Mouse (Mus musculus) kidney, adult 2 months (tissue): ENCODE measurements around the gene Coq10a. TPM values are rescaled to one million over a fixed set of nuclear protein-coding genes. Genes with fewer than 3 reads are reported as not detected.

Experiments used
- DNase-seq: peaks from one replicate; pipeline ENCODE4 v3.0.0; 2021
- H3K27ac ChIP-seq: fragments of 200-500 bp; 2 replicates; pipeline ENCODE4 v1.5.1; 2012; ENCODE audit warnings: low read depth, low read length, control low read depth, inconsistent platforms; ENCODE audit not compliant: insufficient read depth
- H3K27me3 ChIP-seq: fragments of 200-500 bp; replicated peaks from 2 replicates; pipeline ENCODE4 v1.6.1; 2012; ENCODE audit warnings: mild to moderate bottlenecking, moderate library complexity, low read length, inconsistent platforms; ENCODE audit not compliant: control insufficient read depth, insufficient read depth
- H3K36me3 ChIP-seq: fragments of 200-500 bp; 2 replicates; pipeline ENCODE4 v1.6.1; 2012; ENCODE audit warnings: mild to moderate bottlenecking, moderate library complexity, low read length, inconsistent platforms; ENCODE audit not compliant: control insufficient read depth, insufficient read depth
- H3K4me1 ChIP-seq: fragments of 200-500 bp; 2 replicates; pipeline ENCODE4 v1.6.1; 2011; ENCODE audit warnings: low read length; ENCODE audit not compliant: control insufficient read depth, insufficient read depth
- H3K4me3 ChIP-seq: fragments of 200-500 bp; 2 replicates; pipeline ENCODE4 v1.5.1; 2011; ENCODE audit warnings: mild to moderate bottlenecking, low read depth, low read length, control low read depth; ENCODE audit not compliant: insufficient read depth
- CTCF ChIP-seq: fragments of 200-500 bp; conservative IDR thresholded peaks from 2 replicates; pipeline ENCODE4 v1.5.1; 2011; ENCODE audit warnings: low read depth, mild to moderate bottlenecking, control low read depth, low read length, moderate library complexity, mixed read lengths; ENCODE audit not compliant: insufficient read depth, insufficient read length
- POLR2A ChIP-seq: fragments of 200-500 bp; IDR thresholded peaks from one replicate; pipeline ENCODE4 v1.6.1; 2011; ENCODE audit warnings: low read depth, low read length, control low read depth
- WGBS: fragments of 180-500 bp; shearing (Covaris S2); methylation state at CpG from one replicate; pipeline ENCODE4 v1.1.7; 2018; 5-methylcytosine and 5-hydroxymethylcytosine counted together
- polyA plus RNA-seq: library from polyadenylated mRNA; depleted of rRNA; stranded (reverse); fragments of >200 nt; gene quantifications from 2 replicates; pipeline ENCODE4 v1.2.3, GENCODE M21; 2012

Gene Coq10a
- polyA plus RNA-seq, 1 experiment, result 58.7 TPM

DNA sequence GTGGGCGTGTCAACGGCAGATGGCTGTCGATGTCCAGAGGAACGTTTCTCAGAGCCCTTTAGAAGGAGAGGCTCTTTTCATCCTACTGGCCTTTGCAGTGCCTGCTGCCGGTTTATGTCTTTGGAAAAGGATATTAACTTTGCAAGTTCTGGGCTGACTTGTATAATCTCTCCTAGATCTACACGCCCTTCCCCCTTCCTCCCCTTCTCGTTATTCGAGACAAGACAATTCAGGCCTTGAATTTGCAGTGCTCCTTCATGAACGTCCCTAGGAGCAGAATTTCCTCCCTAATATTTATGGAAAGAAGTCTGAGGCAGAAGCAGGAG, 384 bp upstream of the Coq10a start:
- H3K36me3 ChIP-seq, result no peaks in the 10 kb centered on the region
- WGBS, result 4% methylated on average over 9 of the region's 9 CpGs
- peak overlapping the region; percentile 75 for H3K4me3 ChIP-seq
- H3K4me1 ChIP-seq, result peaks cover 10% of the 10 kb centered on the region
- TF ChIP-seq POLR2A (no peak), CTCF (no peak)
- peak overlapping the region; percentile 54 for H3K27ac ChIP-seq
- H3K27me3 ChIP-seq, result no peaks in the 10 kb centered on the region
- no peak for DNase-seq

DNA sequence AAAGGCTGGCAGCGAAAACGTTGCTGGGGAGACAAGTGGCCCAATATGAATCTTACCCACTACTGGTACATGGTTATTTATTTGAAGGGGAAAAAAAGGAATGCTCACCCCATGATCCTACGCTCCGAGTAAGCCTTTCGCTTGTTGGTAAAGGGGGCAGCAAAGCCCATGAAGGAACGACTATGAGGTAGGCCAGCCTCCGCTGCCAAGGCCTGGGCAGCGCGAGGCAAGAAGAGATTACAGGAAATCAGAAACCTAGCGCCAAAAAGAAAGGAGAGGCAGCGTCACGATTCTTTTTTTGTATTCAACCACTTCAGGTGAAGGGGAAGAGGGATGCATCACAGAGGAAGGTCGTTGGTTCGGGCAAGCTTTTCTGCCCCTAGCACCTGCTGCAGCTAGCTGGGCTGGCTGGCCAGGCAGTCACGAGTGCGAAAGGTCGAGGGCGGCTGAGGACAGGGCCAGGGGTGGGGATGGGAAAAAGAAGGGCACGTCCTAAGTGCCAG, 847 bp downstream of the Coq10a start:
- Histone ChIP-seq H3K4me1 (peaks cover 10% of the 10 kb centered on the region), H3K27me3 (no peaks in the 10 kb centered on the region), H3K36me3 (peaks cover 4% of the 10 kb centered on the region; the same call in 1 of the 2 replicates), H3K27ac (peak overlapping the region; percentile 80), H3K4me3 (peak overlapping the region; percentile 75)
- WGBS, result 13% methylated on average over 19 of the region's 19 CpGs
- TF ChIP-seq CTCF, result no peak
- no peak for TF ChIP-seq POLR2A
- peak; percentile 87 for DNase-seq

DNA sequence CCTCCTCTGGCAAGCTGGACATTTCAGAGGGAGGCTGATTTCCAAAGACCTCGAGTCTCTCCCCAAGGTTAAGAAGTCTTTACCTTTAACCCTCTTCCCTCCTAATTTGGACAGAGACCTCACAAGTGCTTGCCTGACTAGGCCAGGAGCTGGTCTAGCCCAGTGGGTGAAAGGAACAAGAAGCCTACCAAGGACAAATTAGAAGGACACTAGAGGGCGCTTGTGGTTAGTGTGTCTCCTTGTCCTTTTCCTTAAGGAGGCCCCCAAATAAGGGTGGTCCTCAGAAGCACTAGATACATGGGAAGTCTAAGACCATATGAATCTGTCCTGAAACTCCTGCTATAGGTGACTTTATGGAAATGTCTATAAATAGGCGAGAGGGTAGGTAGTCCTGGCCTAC, 6.2 kb downstream of the Coq10a start:
- TF ChIP-seq CTCF, result peak; percentile 40
- TF ChIP-seq POLR2A, result no peak
- H3K4me1 ChIP-seq, result peaks cover 2% of the 10 kb centered on the region; the same call in 1 of the 2 replicates
- H3K27ac ChIP-seq, result no peak overlapping the region
- DNase-seq, result peak; percentile 57
- H3K36me3 ChIP-seq, result peaks cover 8% of the 10 kb centered on the region; the same call in 1 of the 2 replicates
- 48% methylated on average over 3 of the region's 3 CpGs for WGBS
- no peak overlapping the region for H3K4me3 ChIP-seq
- no peaks in the 10 kb centered on the region for H3K27me3 ChIP-seq

DNA sequence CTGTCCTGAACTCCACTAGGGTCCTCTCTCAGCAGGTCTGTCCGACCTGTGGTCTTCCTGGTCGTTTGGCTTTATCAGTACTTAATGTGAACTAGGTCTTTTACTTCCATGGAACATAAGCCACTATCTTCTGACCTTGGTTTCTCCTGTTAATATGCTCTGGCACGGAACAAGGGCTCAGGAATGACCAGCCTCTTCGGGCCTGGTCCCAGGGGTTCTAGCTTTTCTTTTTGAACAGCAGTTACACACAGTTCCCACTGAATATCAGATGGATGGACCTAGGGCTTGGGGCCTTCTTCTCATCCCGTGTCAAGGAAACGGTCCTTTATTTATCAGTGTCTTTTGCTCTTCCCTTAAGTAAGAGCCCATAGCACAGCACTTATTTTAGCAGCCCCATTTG, 7.0 kb downstream of the Coq10a start:
- no peak overlapping the region; the same call in 1 of the 2 replicates for H3K27ac ChIP-seq
- peaks cover 8% of the 10 kb centered on the region; the same call in 1 of the 2 replicates for H3K36me3 ChIP-seq
- no peak for DNase-seq
- no peak overlapping the region for H3K4me3 ChIP-seq
- TF ChIP-seq CTCF, result no peak
- no peak for TF ChIP-seq POLR2A
- no peaks in the 10 kb centered on the region for H3K4me1 ChIP-seq
- WGBS, result 87% methylated on average over 6 of the region's 6 CpGs
- H3K27me3 ChIP-seq, result no peaks in the 10 kb centered on the region

DNA sequence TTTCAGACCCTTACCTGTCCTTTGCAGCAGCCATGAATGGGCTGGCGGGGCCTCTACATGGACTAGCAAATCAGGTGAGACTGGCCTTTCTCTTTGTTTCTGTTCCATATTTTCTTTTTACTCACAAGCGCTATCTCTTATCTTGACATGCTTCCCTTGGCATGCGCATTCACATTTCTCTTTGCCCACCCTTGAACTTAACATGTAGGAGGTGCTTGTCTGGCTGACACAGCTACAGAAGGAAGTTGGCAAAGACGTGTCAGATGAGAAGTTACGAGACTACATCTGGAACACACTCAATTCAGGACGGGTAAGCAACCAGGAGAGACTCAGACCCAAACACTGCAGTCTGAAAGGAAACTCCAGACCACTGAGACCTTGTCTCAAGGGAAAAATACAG, 9.6 kb downstream of the Coq10a start:
- no peak overlapping the region for H3K27ac ChIP-seq
- DNase-seq, result no peak

DNA sequence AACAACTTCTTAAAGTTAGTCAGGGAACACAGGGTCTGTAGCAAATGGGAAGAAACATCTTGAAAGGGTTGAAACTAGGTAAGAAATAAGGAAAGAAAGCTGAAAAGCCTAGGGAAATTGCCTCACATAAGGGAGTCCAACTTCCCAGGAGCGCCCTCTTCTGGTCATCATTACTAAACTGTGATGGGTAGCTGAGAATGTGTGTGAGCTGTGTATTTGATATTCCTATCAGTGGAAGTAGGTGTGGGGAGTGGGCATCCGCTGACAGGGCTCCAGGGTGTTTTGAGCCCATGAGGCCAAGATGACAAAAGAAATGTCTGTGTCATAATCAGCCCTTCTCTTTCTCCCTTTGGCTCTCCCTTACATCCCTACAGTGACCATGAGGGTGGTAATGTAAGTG, 10.0 kb downstream of the Coq10a start:
- H3K27me3 ChIP-seq, result no peaks in the 10 kb centered on the region
- no peaks in the 10 kb centered on the region for H3K4me1 ChIP-seq
- no peak overlapping the region for H3K4me3 ChIP-seq
- 58% methylated on average over 2 of the region's 2 CpGs for WGBS
- no peak for TF ChIP-seq POLR2A
- TF ChIP-seq CTCF, result peak; percentile 26; the same call in 1 of the 2 replicates
- H3K27ac ChIP-seq, result no peak overlapping the region
- peak; percentile 71 for DNase-seq
- peaks cover 12% of the 10 kb centered on the region for H3K36me3 ChIP-seq

More for the DNA sequence above, 9.6 kb downstream of the Coq10a start:
- Histone ChIP-seq H3K27me3 (no peaks in the 10 kb centered on the region), H3K4me3 (no peak overlapping the region), H3K36me3 (peaks cover 8% of the 10 kb centered on the region; the same call in 1 of the 2 replicates), H3K4me1 (no peaks in the 10 kb centered on the region)
- TF ChIP-seq POLR2A (no peak), CTCF (no peak)
- WGBS, result 83% methylated on average over 6 of the region's 6 CpGs

DNA sequence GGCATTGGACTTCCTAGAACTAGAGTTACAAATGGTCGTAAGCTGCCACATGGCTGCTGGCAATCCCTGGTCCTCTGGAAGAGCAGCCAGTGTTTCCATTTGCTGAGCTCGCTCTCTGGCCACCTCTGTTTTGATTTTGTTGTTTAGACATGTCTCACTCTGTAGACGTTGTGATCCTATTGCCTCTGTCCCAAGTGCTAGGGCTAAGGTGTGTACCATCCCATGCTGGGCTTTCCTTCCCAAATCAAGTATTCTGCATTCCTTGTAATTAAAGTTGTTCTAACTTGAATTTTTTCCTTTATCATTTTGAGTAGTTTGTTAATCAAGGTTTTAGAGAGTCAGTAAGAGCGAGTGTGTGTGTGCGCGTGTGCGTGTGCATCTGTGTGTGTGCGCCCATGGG, 21.3 kb downstream of the Coq10a start:
- no peak for DNase-seq
- Histone ChIP-seq H3K36me3 (peaks cover 5% of the 10 kb centered on the region), H3K27me3 (no peaks in the 10 kb centered on the region), H3K4me1 (peaks cover 9% of the 10 kb centered on the region), H3K27ac (no peak overlapping the region), H3K4me3 (no peak overlapping the region)
- 85% methylated on average over 8 of the region's 8 CpGs for WGBS
- TF ChIP-seq POLR2A (no peak), CTCF (no peak)
